ENCODE assay signal across 8 mouse cellular contexts in the genomic region with DNA sequence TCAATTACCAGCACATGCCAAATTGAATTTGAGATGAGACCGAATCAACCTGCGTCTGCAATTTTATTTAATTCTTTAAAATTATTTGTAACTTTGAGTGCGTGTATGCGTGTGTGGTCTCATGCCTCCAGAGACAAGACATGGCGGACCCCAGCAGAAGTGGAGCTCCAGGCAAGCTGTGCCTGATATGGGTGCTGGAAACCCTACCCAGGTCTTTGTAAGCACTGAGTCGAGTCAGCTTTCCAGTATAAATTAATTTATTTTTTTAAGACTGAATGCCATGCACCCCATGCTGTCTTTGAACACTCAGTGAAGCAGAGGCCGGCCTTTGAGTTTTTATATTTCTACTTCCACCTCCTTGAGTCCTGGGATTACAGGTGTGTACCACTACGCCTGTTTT. TPM values are rescaled to one million over a fixed set of nuclear protein-coding genes. Genes with fewer than 3 reads are reported as not detected.
DNase-seq lines count a peak whose midpoint lies in the region; ATAC-seq and TF ChIP-seq lines count a peak whose summit lies in the region.

No protein-coding gene starts in this region.

- ATAC-seq in heart, embryonic 13.5 days (ENCODE audit: extremely low read depth, insufficient number of reproducible peaks, low FRiP score, low TSS enrichment) = no peak
- no peak for ATAC-seq in heart, embryonic 16.5 days (replicated peaks; ENCODE audit: extremely low read depth, insufficient read depth, low FRiP score)

- H3K36me3 ChIP-seq in heart, embryonic 13.5 days = no peaks in the 10 kb centered on the region
- H3K36me3 ChIP-seq in ES-E14 (ENCODE audit: control insufficient read depth, insufficient read depth, low read length, poor library complexity, severe bottlenecking) = no peaks in the 10 kb centered on the region
- H3K36me3 ChIP-seq in heart, embryonic 16.5 days (ENCODE audit: control insufficient read depth, insufficient read depth) = no peaks in the 10 kb centered on the region
- H3K36me3 ChIP-seq in macrophage (ENCODE audit: inconsistent target) = no peaks in the 10 kb centered on the region

- in situ Hi-C loops in ES-E14 (cut with MboI; ENCODE audit: low sequenced_read_pairs in 2 of 2, unreplicated experiment in 2 of 2) = no loop called here

- peak overlapping the region; percentile 82 for H3K9ac ChIP-seq in heart, embryonic 13.5 days
- H3K9ac ChIP-seq in ES-E14 (ENCODE audit: insufficient read depth, low read depth, low read length, poor library complexity, severe bottlenecking) = peak overlapping the region; percentile 93
- peak overlapping the region; percentile 90 for H3K9ac ChIP-seq in heart, embryonic 16.5 days (ENCODE audit: low read length)

- peaks cover 17% of the 10 kb centered on the region for H3K4me1 ChIP-seq in heart, embryonic 13.5 days
- no peaks in the 10 kb centered on the region for H3K4me1 ChIP-seq in ES-E14 (ENCODE audit: control insufficient read depth in 2 of 2, insufficient read depth in 2 of 2, low read length in 2 of 2, poor library complexity in 1 of 2)
- peaks cover 5% of the 10 kb centered on the region for H3K4me1 ChIP-seq in heart, embryonic 16.5 days (ENCODE audit: control insufficient read depth, insufficient read depth, low read length)

- WGBS in heart, embryonic 13.5 days = 44% methylated on average over 8 of the region's 8 CpGs
- 45% methylated on average over 8 of the region's 8 CpGs for WGBS in heart, embryonic 16.5 days
- 32% methylated on average over 8 of the region's 8 CpGs for WGBS in macrophage (ENCODE audit: missing documents)

- H3K4me3 ChIP-seq in heart, embryonic 13.5 days = peak overlapping the region; percentile 65
- H3K4me3 ChIP-seq in ES-E14 (ENCODE audit: insufficient read depth in 1 of 2, low read depth in 1 of 2, low read length in 2 of 2, poor library complexity in 1 of 2, severe bottlenecking in 1 of 2) (peak overlapping the region; percentile 87 to 91), macrophage (ENCODE audit: inconsistent target) (peak overlapping the region; percentile 98)
- peak overlapping the region; percentile 92 for H3K4me3 ChIP-seq in heart, embryonic 16.5 days (ENCODE audit: low read length)

- H3K4me2 ChIP-seq in heart, embryonic 13.5 days = peak overlapping the region; percentile 84
- H3K4me2 ChIP-seq in heart, embryonic 16.5 days (ENCODE audit: low read depth, low read length) = peak overlapping the region; percentile 92

- no peaks in the 10 kb centered on the region for H3K9me3 ChIP-seq in heart, embryonic 13.5 days
- H3K9me3 ChIP-seq in ES-E14 (ENCODE audit: control insufficient read depth, insufficient read depth, low read depth, low read length) = no peaks in the 10 kb centered on the region
- H3K9me3 ChIP-seq in heart, embryonic 16.5 days (replicated peaks; ENCODE audit: control insufficient read depth, low read length) = no peaks in the 10 kb centered on the region

- H3K79me2 ChIP-seq in macrophage (ENCODE audit: inconsistent target) = peaks cover 45% of the 10 kb centered on the region

- no peak overlapping the region for H3K27ac ChIP-seq in heart, embryonic 13.5 days (replicated peaks)
- H3K27ac ChIP-seq in ES-E14 (ENCODE audit: insufficient read depth, low read depth, low read length, poor library complexity, severe bottlenecking) (no peak overlapping the region), macrophage (peak overlapping the region; percentile 95)
- no peak overlapping the region for H3K27ac ChIP-seq in heart, embryonic 16.5 days (ENCODE audit: low read length)

- DNase-seq in heart, adult 8-10 months (ENCODE audit: low spot score) = no peak
- DNase-seq in ES-E14 (ENCODE audit: low read depth, low spot score) = no peak
- DNase-seq in frontal cortex, postnatal 36 days (ENCODE audit: low spot score in 2 of 2) = no peak
- DNase-seq in urinary bladder, postnatal 25 days (ENCODE audit: low spot score) = no peak
- DNase-seq in left cerebral cortex, adult 11 months (ENCODE audit: low spot score) = no peak

- peaks cover 16% of the 10 kb centered on the region for H3K27me3 ChIP-seq in heart, embryonic 13.5 days (replicated peaks)
- H3K27me3 ChIP-seq in heart, embryonic 16.5 days (ENCODE audit: control insufficient read depth, insufficient read depth, low read length) = no peaks in the 10 kb centered on the region

TF ChIP-seq in ES-E14, 5 proteins besides CTCF, POLR2A, EP300 and RAD21:
- TF ChIP-seq ZNF384 (IDR thresholded peaks at IDR 0.05; ENCODE audit: low read depth, low read length) (no peak), CHD2 (IDR thresholded peaks at IDR 0.05; ENCODE audit: low read depth, low read length) (no peak), MAFK (IDR thresholded peaks at IDR 0.05; ENCODE audit: insufficient read depth, low read depth, low read length) (no peak), HCFC1 (IDR thresholded peaks at IDR 0.05; ENCODE audit: borderline replicate concordance, insufficient read depth, low read length) (no peak)
TF ChIP-seq in ES-E14: peak in this region for 0.

RNA-seq across cellular contexts. Expression of gene Atg7, which starts 0.8 kb away (rescaled TPM):
- 17.0 and 17.5 TPM in 2 replicates for polyA plus RNA-seq in heart, embryonic 13.5 days (2015; fragmentation: Nextera tagmentation; extraction: Ambion mirVana)
- total RNA-seq in heart, adult 8-10 months (2022) = 10 to 100 TPM; 11.5 to 13.1 (median 12.2) TPM
- 12.1 and 14.6 TPM in 2 replicates for total RNA-seq in ES-E14 (2012; rRNA removed)
- polyA plus RNA-seq in heart, embryonic 16.5 days (2015; fragmentation: Nextera tagmentation; extraction: Ambion mirVana) = 16.7 and 17.1 TPM in 2 replicates
- total RNA-seq in macrophage (2018; cell fraction: chromatin; rRNA removed) = 100 to 1,000 TPM in 24 of 26 experiments, 10 to 100 TPM in 2; 50.4 to 387 (median 204) TPM
- 10 to 100 TPM; 41.9 to 71.0 (median 55.7) TPM for total RNA-seq in macrophage (2018; cell fraction: cytosol; rRNA removed)
- total RNA-seq in macrophage (2018; cell fraction: nucleus; rRNA removed) = 100 to 1,000 TPM in 12 of 26 experiments, 10 to 100 TPM in 14; 39.9 to 277 (median 97.7) TPM
- 41.0 to 76.8 TPM (median 54.7 TPM) in 3 replicates for polyA plus RNA-seq in macrophage (2018)
